Mouse (Mus musculus) heart, adult 2 months (tissue): ENCODE data around the gene Smco3.

Experiments
- CTCF ChIP-seq: fragments of 200-600 bp; IDR thresholded peaks from 2 replicates; pipeline ENCODE4 v1.8.1; 2022; ENCODE audit warnings: antibody characterized with exemption, mild to moderate bottlenecking, moderate library complexity
- EP300 ChIP-seq: fragments of 200-500 bp; IDR thresholded peaks from 2 replicates; pipeline ENCODE4 v1.6.1; 2011; ENCODE audit warnings: low read depth, low read length, control low read depth; ENCODE audit not compliant: insufficient read depth
- POLR2A ChIP-seq: fragments of 200-500 bp; IDR thresholded peaks from 2 replicates; pipeline ENCODE4 v1.6.1; 2011; ENCODE audit warnings: mild to moderate bottlenecking, low read depth, low read length, control low read depth; ENCODE audit not compliant: insufficient read depth

DNA sequence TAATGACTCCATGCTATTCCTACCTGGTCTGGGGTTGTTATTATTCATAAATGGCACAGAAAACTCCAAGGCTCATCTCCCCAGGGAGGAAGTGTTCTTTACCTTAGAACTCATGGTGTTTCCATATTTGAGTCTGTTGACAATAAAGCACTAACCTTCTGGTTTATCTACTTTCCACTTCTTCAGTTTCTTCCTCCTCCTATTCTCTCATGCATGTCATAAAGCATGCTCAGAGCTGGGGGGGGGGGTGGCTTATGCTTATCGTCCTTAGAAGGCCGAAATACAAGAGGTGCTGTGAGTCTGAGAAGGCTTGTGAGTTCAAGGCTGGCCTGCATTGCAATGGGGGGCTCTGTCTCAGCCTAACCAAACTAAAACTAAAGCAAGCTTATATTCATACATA lies 19.9 kb upstream of the Smco3 start:
- TF ChIP-seq CTCF: no peak
- no peak for TF ChIP-seq EP300
- TF ChIP-seq POLR2A: no peak
